Mouse (Mus musculus) liver, adult 2 months (tissue): ENCODE data around the gene Raver1.

Experiments used
- CTCF ChIP-seq: fragments of 200-500 bp; IDR thresholded peaks from 2 replicates; pipeline ENCODE4 v1.5.1; 2011; ENCODE audit warnings: low read depth, low read length, control low read depth
- POLR2A ChIP-seq: fragments of 200-500 bp; IDR thresholded peaks from 2 replicates; pipeline ENCODE4 v1.6.1; 2011; ENCODE audit warnings: low read length, control low read depth; ENCODE audit not compliant: insufficient read depth; ENCODE audit errors: extremely low read depth

GRCm38 (mm10) chr9:21030055-21030600, 61.7 kb downstream of the Raver1 start:
- TF ChIP-seq CTCF = no peak
- no peak for TF ChIP-seq POLR2A
